Mouse (Mus musculus): Measurements from ENCODE around the gene Hepacam.

The Hepacam gene

DNA sequence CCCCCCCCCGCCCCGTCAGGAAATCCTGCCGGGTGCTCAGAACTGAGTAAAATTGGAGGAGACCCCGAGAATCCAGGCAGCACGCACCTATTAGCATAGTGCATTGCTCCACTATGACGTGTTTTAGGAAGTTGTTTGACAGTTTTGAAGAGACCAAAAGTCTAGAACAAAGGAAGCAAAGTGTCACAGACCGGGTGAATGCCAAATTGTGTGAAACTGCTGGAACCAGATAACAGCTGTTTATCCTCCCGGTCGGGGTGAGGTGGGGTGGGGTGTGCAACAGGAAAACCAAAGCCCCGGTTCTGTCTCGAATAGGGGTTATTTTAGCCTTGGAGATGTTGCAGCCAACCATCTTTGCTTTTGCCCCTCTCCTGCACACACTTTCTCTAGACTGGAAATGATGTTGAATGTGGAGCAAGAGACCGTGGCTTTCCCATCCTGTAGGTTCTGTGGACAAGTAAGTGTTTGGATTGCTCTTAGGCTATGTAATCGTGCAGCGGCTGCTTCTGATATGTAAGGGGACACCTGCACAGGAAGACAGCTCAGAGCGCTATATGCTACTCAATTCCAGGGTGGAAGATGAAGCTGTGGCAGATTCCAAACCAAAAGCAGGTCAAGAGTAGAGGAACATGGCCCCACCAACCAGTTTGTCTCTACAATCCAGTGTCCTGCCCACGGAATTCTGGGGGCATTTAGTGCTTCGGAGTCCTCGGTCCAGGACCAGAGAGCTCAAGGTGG lies 66.8 kb downstream of the Hepacam start:
- DNase-seq (ENCODE audit: low spot score): no peak

DNA sequence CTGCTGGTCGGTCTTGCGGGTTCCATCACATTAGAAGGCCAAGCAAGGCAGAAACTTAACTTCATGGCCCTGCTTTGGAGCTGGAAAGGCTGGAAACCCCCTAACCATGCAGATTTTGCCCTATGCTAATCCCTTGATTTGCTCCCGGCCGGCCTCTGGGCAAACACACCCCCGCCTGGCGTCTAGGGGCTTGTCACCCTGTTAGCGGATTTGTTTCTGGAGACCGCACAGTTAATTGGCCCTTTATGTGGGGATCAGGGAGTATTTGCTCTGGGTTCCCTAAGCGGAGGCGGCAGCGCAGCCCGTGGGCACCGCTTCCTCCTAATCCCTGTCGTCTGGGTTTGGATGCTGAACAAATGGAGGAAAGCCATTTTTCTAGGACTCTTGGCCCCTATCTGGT lies 67.8 kb downstream of the Hepacam start:
- no peak for DNase-seq (ENCODE audit: low spot score)

DNA sequence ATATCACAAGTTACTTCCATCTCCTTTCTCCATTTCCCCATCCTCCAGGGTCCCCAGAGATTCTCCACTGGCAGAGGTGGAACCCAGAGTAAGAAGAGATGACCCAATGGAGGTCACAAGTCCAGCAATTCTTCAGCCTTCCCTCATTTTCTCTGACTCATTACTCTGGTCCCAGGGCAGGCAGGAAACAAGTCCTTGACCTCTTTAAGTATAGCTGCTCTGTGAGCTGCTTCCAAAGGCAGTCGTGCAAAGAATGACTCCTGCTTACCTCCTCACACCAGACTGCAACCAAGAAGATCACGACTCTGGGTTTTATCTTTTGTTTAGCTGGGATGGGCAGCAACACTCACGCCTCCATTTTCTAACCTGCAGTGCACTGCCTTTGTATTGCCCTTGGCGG lies 68.5 kb downstream of the Hepacam start:
- no peak for DNase-seq (ENCODE audit: low spot score)

All from ovary, adult 18-20 months (tissue).